Mouse (Mus musculus) hindbrain, embryonic 16.5 days (tissue): ENCODE data around the gene Gm14327. TPM values are rescaled to one million over a fixed set of nuclear protein-coding genes. Genes with fewer than 3 reads are reported as not detected.
"Not testable (repeated sequence)": the region's sequence is repeated elsewhere in the genome, so short reads cannot be mapped to it uniquely, and the experiment has no call there.

Source experiments
- ATAC-seq: fragments of 200-750 bp; cut with Nextera tagmentation; 2 replicates; pipeline ENCODE4 v1.8.0; 2017; ENCODE audit warnings: moderate TSS enrichment, moderate library complexity
- H3K27ac ChIP-seq: fragments of 300-500 bp; sonication (generic); 2 replicates; pipeline ENCODE4 v1.5.1; 2014; ENCODE audit warnings: low read depth, mild to moderate bottlenecking, control low read depth, low read length, moderate library complexity
- H3K27me3 ChIP-seq: fragments of 300-500 bp; sonication (generic); replicated peaks from 2 replicates; pipeline ENCODE4 v1.6.1; 2014; ENCODE audit warnings: low read length; ENCODE audit not compliant: control insufficient read depth, insufficient read depth
- H3K36me3 ChIP-seq: fragments of 300-500 bp; sonication (generic); 2 replicates; pipeline ENCODE4 v1.6.1; 2014; ENCODE audit warnings: mild to moderate bottlenecking, low read length, moderate library complexity, mixed read lengths; ENCODE audit not compliant: control insufficient read depth, insufficient read depth
- H3K4me1 ChIP-seq: fragments of 300-500 bp; sonication (generic); 2 replicates; pipeline ENCODE4 v1.6.1; 2014; ENCODE audit warnings: low read depth, low read length; ENCODE audit not compliant: control insufficient read depth, insufficient read depth
- H3K4me2 ChIP-seq: fragments of 300-500 bp; sonication (generic); 2 replicates; pipeline ENCODE4 v1.6.1; 2014; ENCODE audit warnings: mild to moderate bottlenecking, low read length, control low read depth, moderate library complexity
- H3K4me3 ChIP-seq: fragments of 300-500 bp; sonication (generic); 2 replicates; pipeline ENCODE4 v1.5.1; 2014; ENCODE audit warnings: mild to moderate bottlenecking, low read length, control low read depth, moderate library complexity
- H3K9ac ChIP-seq: fragments of 300-500 bp; sonication (generic); 2 replicates; pipeline ENCODE4 v1.6.1; 2014; ENCODE audit warnings: low read depth, mild to moderate bottlenecking, control low read depth, low read length, moderate library complexity
- H3K9me3 ChIP-seq: fragments of 300-500 bp; sonication (generic); 2 replicates; pipeline ENCODE4 v1.6.1; 2014; ENCODE audit warnings: mild to moderate bottlenecking, low read length, moderate library complexity; ENCODE audit not compliant: control insufficient read depth
- WGBS: fragments of 180-500 bp; shearing (Covaris S2); extraction: QIAGEN DNeasy Blood & Tissue Kit; methylation state at CpG from one replicate; pipeline ENCODE4 v1.1.7; 2014; 5-methylcytosine and 5-hydroxymethylcytosine counted together
- polyA plus RNA-seq: library from polyadenylated mRNA; unstranded; fragments of >200 nt; fragmentation: Nextera tagmentation; extraction: Ambion mirVana; gene quantifications from 2 replicates; pipeline ENCODE4 v1.2.1, GENCODE M21; 2015

Gene Gm14327
- 2.2 and 3.0 TPM in 2 replicates for polyA plus RNA-seq

DNA sequence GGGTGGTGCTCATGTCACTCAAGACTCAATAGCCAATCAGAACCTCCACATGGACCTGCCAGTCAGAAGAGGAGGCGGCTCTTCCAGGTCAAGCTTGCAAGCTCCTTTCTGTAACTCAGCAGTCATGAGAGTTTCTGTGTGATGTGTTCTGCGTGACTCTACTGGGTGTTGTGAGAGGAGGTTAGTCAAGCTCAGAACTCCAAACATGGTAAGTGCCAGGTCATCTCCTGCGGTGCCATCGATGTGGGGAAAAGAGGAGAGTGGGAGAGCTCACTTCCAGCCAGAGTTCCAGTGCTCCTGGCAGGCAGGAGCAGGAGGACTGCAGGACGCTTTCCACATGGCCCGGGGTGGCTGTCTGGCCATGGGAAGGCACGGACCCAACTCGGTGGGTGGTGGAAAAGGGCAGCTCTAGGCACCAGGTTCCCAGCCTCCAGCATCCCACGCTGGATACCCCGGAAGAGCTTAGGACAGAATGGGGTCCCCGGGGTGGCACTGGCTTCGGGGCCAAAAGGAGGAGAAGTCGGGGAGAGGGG lies at the start of gene Gm14327:
Gm14327 (plus strand) TSS at position 51 of the 533 bp plus-strand sequence.
- H3K4me3 ChIP-seq, result peak within 1 kb of the TSS; percentile 15; the same call in 1 of the 2 replicates
- not testable (repeated sequence) for ATAC-seq, H3K27ac ChIP-seq, H3K4me1 ChIP-seq, H3K36me3 ChIP-seq, H3K9me3 ChIP-seq, H3K27me3 ChIP-seq, H3K4me2 ChIP-seq, H3K9ac ChIP-seq
- 45% methylated on average over 5 of the region's 13 CpGs for WGBS

- not testable (repeated sequence) for H3K4me2 ChIP-seq, H3K27ac ChIP-seq, H3K9me3 ChIP-seq, H3K9ac ChIP-seq, ATAC-seq, H3K4me3 ChIP-seq, H3K27me3 ChIP-seq, H3K36me3 ChIP-seq, H3K4me1 ChIP-seq
- 81% methylated on average over 2 of the region's 2 CpGs for WGBS
Observed at GRCm38 (mm10) chr2:177862254-177862653, 34.6 kb upstream of the Gm14327 start.

- H3K9me3 ChIP-seq, H3K27me3 ChIP-seq, H3K4me2 ChIP-seq, H3K36me3 ChIP-seq, H3K27ac ChIP-seq, H3K9ac ChIP-seq, ATAC-seq, H3K4me3 ChIP-seq, H3K4me1 ChIP-seq: not testable (repeated sequence)
- 91% methylated on average over 13 of the region's 14 CpGs for WGBS
Observed at GRCm38 (mm10) chr2:177887743-177888142, 9.2 kb upstream of the Gm14327 start.

DNA sequence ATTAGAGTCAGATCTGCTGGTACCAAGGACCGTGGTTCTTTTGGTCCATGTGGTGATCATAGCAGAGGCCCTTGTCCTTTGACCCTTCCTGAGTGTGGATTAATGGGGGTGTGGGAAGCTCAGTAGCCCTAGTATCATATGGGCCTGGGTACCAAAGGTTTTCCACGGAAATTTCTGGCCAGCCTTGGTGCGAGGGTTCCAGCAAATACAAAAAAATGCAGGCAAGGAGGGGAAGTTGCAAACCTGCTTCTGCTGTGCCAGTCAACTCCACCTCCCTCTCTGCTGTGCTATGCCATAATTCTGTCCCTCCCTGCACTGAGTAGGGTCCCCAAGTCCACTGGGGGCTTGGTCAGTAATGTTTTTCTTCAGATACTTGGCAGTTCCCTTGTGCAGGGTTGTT lies 1.3 kb downstream of the Gm14327 start:
- ATAC-seq, H3K27me3 ChIP-seq, H3K36me3 ChIP-seq, H3K9ac ChIP-seq, H3K4me3 ChIP-seq, H3K4me2 ChIP-seq, H3K27ac ChIP-seq, H3K4me1 ChIP-seq, H3K9me3 ChIP-seq: not testable (repeated sequence)
- 78% methylated on average over 2 of the region's 3 CpGs for WGBS

- not testable (repeated sequence) for ATAC-seq, H3K4me1 ChIP-seq, H3K4me2 ChIP-seq, H3K36me3 ChIP-seq, H3K27ac ChIP-seq, H3K4me3 ChIP-seq, H3K27me3 ChIP-seq, H3K9me3 ChIP-seq, H3K9ac ChIP-seq
- WGBS, result no CpG with 5 or more reads among the region's 12 CpGs
Observed at GRCm38 (mm10) chr2:177903276-177903675, 6.4 kb downstream of the Gm14327 start.

GRCm38 (mm10) chr2:177925563-177926103 lies 28.7 kb downstream of the Gm14327 start, which contains the start of gene Zfp972:
Zfp972 (minus strand) TSS chr2:177925613.
- not testable (repeated sequence) for H3K27me3 ChIP-seq, H3K27ac ChIP-seq, ATAC-seq, H3K4me1 ChIP-seq, H3K36me3 ChIP-seq, H3K4me2 ChIP-seq, H3K9ac ChIP-seq, H3K4me3 ChIP-seq, H3K9me3 ChIP-seq
- WGBS, result 58% methylated on average over 3 of the region's 5 CpGs

Other genes with a start within 250 kb of the Gm14327 start
- gene Gm14322, start 137.8 kb upstream of the Gm14327 start, polyA plus RNA-seq, result 8.2 and 9.2 TPM in 2 replicates
- 46.4 and 49.6 TPM in 2 replicates for gene Gm14325, start 56.8 kb upstream of the Gm14327 start, polyA plus RNA-seq
- gene Zfp972, start 28.5 kb downstream of the Gm14327 start, polyA plus RNA-seq, result 0.41 and 0.75 TPM in 2 replicates
- 16.9 and 20.3 TPM in 2 replicates for gene Gm14326, start 60.2 kb downstream of the Gm14327 start, polyA plus RNA-seq
- 11.3 and 11.7 TPM in 2 replicates for gene Zfp971, start 126.2 kb downstream of the Gm14327 start, polyA plus RNA-seq
- 18.6 and 20.9 TPM in 2 replicates for gene Zfp931, start 181.4 kb downstream of the Gm14327 start, polyA plus RNA-seq
- gene Phactr3, start 221.9 kb downstream of the Gm14327 start, polyA plus RNA-seq, result 55.3 and 69.1 TPM in 2 replicates